8 mouse cellular contexts compared by ENCODE assay signal in genomic region chr8:105531774-105532173, GRCm38 (mm10). TPM values are rescaled to one million over a fixed set of nuclear protein-coding genes. Genes with fewer than 3 reads are reported as not detected.
DNase-seq lines count a peak whose midpoint lies in the region; ATAC-seq and TF ChIP-seq lines count a peak whose summit lies in the region.

No protein-coding gene starts in this region.

- DNase-seq in left cerebral cortex, postnatal 4 days, result peak; percentile 65
- no peak for DNase-seq in left cerebral cortex, postnatal 25 days (ENCODE audit: low spot score in 2 of 2)
- peak; percentile 46 for DNase-seq in Muller cell, postnatal 12 days (ENCODE audit: inconsistent ontology term)
- peak; percentile 43 for DNase-seq in fibroblast of lung, adult 2 months (ENCODE audit: low read depth)
- peak in 2 of 3 experiments; percentile 48 to 57 for DNase-seq in liver, embryonic 14.5 days (ENCODE audit: low read depth in 3 of 3, low spot score in 3 of 3)
- peak; percentile 57 for DNase-seq in splenic B cell, adult 2 months (ENCODE audit: low read depth, low spot score)

- TF ChIP-seq CTCF in liver, embryonic 14.5 days (IDR thresholded peaks at IDR 0.05; ENCODE audit: low read depth), result peak; percentile 86

- no peak overlapping the region for H3K9ac ChIP-seq in liver, embryonic 14.5 days (replicated peaks)
- H3K9ac ChIP-seq in neural tube, embryonic 15.5 days (replicated peaks), result no peak overlapping the region
- no peak overlapping the region for H3K9ac ChIP-seq in forebrain, embryonic 12.5 days

- no peak overlapping the region for H3K4me2 ChIP-seq in liver, embryonic 14.5 days (ENCODE audit: low read depth)
- H3K4me2 ChIP-seq in neural tube, embryonic 15.5 days, result no peak overlapping the region
- H3K4me2 ChIP-seq in forebrain, embryonic 12.5 days, result no peak overlapping the region

- intact Hi-C loops in left cerebral cortex, postnatal 4 days (cut with DNase I), result no loop called here
- intact Hi-C loops in left cerebral cortex, postnatal 25 days (cut with DNase I), result no loop called here

- WGBS in liver, embryonic 14.5 days (ENCODE audit: insufficient replicate concordance), result 48% methylated on average over 2 of the region's 2 CpGs
- WGBS in neural tube, embryonic 15.5 days, result 64% methylated on average over 2 of the region's 2 CpGs
- 66% methylated on average over 2 of the region's 2 CpGs for WGBS in forebrain, embryonic 12.5 days

- ATAC-seq in liver, embryonic 14.5 days (ENCODE audit: insufficient read depth), result peak; percentile 55; the same call in 1 of the 2 replicates
- no peak for ATAC-seq in neural tube, embryonic 15.5 days (ENCODE audit: low FRiP score)
- ATAC-seq in forebrain, embryonic 12.5 days (ENCODE audit: low FRiP score), result no peak

- H3K36me3 ChIP-seq in liver, embryonic 14.5 days (replicated peaks; ENCODE audit: control insufficient read depth, insufficient read depth, low read depth), result peaks cover 6% of the 10 kb centered on the region
- H3K36me3 ChIP-seq in splenic B cell, adult 2 months (ENCODE audit: control insufficient read depth, insufficient read depth, low read length, poor library complexity, severe bottlenecking), result peaks cover 1% of the 10 kb centered on the region
- H3K36me3 ChIP-seq in neural tube, embryonic 15.5 days, result peaks cover 50% of the 10 kb centered on the region
- H3K36me3 ChIP-seq in forebrain, embryonic 12.5 days (replicated peaks), result peaks cover 18% of the 10 kb centered on the region

- TF ChIP-seq EP300 in liver, embryonic 14.5 days (IDR thresholded peaks at IDR 0.05; ENCODE audit: low read depth), result no peak

- H3K4me3 ChIP-seq in liver, embryonic 14.5 days (ENCODE audit: insufficient read depth in 1 of 2, low read depth in 2 of 2, low read length in 2 of 2), result no peak overlapping the region
- no peak overlapping the region for H3K4me3 ChIP-seq in neural tube, embryonic 15.5 days (replicated peaks)
- H3K4me3 ChIP-seq in forebrain, embryonic 12.5 days (replicated peaks), result no peak overlapping the region

- H3K27ac ChIP-seq in liver, embryonic 14.5 days, result no peak overlapping the region
- no peak overlapping the region for H3K27ac ChIP-seq in neural tube, embryonic 15.5 days (replicated peaks)
- no peak overlapping the region for H3K27ac ChIP-seq in forebrain, embryonic 12.5 days

- H3K4me1 ChIP-seq in liver, embryonic 14.5 days (replicated peaks; ENCODE audit: control insufficient read depth in 2 of 2, insufficient read depth in 2 of 2, low read length in 1 of 2), result peaks cover 10 to 20% of the 10 kb centered on the region in 2 experiments
- peaks cover 11% of the 10 kb centered on the region; the same call in 1 of the 2 replicates for H3K4me1 ChIP-seq in neural tube, embryonic 15.5 days
- H3K4me1 ChIP-seq in forebrain, embryonic 12.5 days, result peaks cover 11% of the 10 kb centered on the region

- H3K27me3 ChIP-seq in liver, embryonic 14.5 days (ENCODE audit: control insufficient read depth, insufficient read depth, low read length), result no peaks in the 10 kb centered on the region
- H3K27me3 ChIP-seq in splenic B cell, adult 2 months (ENCODE audit: control insufficient read depth, insufficient read depth, low read length, poor library complexity, severe bottlenecking), result no peaks in the 10 kb centered on the region
- H3K27me3 ChIP-seq in neural tube, embryonic 15.5 days (replicated peaks), result no peaks in the 10 kb centered on the region
- no peaks in the 10 kb centered on the region for H3K27me3 ChIP-seq in forebrain, embryonic 12.5 days

- no peaks in the 10 kb centered on the region for H3K9me3 ChIP-seq in liver, embryonic 14.5 days (ENCODE audit: control insufficient read depth, low read length)
- no peaks in the 10 kb centered on the region for H3K9me3 ChIP-seq in neural tube, embryonic 15.5 days (replicated peaks)
- H3K9me3 ChIP-seq in forebrain, embryonic 12.5 days, result no peaks in the 10 kb centered on the region

RNA-seq across cellular contexts. Expression of gene Hsd11b2, which starts 13.2 kb away (rescaled TPM):
- total RNA-seq in left cerebral cortex, postnatal 4 days (2021), result not detected
- total RNA-seq in left cerebral cortex, postnatal 25 days (2021), result not detected
- polyA plus RNA-seq in liver, embryonic 14.5 days (2012; rRNA removed), result 1.1 TPM in 2 replicates
- 0.42 and 0.99 TPM in 2 replicates for polyA plus RNA-seq in liver, embryonic 14.5 days (2014; fragmentation: Nextera tagmentation; extraction: Ambion mirVana)
- polyA plus RNA-seq in neural tube, embryonic 15.5 days (2015; fragmentation: Nextera tagmentation; extraction: Ambion mirVana), result 1.0 and 1.1 TPM in 2 replicates
- polyA plus RNA-seq in forebrain, embryonic 12.5 days (2016; fragmentation: Nextera tagmentation; extraction: Ambion mirVana), result 10.9 and 12.0 TPM in 2 replicates

RNA-seq across cellular contexts. Expression of gene Atp6v0d1, which starts 34.1 kb away (rescaled TPM):
- total RNA-seq in left cerebral cortex, postnatal 4 days (2021), result 100 to 1,000 TPM; 255 to 260 TPM
- total RNA-seq in left cerebral cortex, postnatal 25 days (2021), result 100 to 1,000 TPM; 317 to 340 TPM
- 36.0 and 40.1 TPM in 2 replicates for polyA plus RNA-seq in liver, embryonic 14.5 days (2012; rRNA removed)
- 44.3 and 46.3 TPM in 2 replicates for polyA plus RNA-seq in liver, embryonic 14.5 days (2014; fragmentation: Nextera tagmentation; extraction: Ambion mirVana)
- 219 and 243 TPM in 2 replicates for polyA plus RNA-seq in neural tube, embryonic 15.5 days (2015; fragmentation: Nextera tagmentation; extraction: Ambion mirVana)
- 94.3 and 95.4 TPM in 2 replicates for polyA plus RNA-seq in forebrain, embryonic 12.5 days (2016; fragmentation: Nextera tagmentation; extraction: Ambion mirVana)

RNA-seq across cellular contexts. Expression of gene Zdhhc1, which starts 35.1 kb away (rescaled TPM):
- total RNA-seq in left cerebral cortex, postnatal 4 days (2021), result 10 to 100 TPM; 16.6 to 21.3 TPM
- total RNA-seq in left cerebral cortex, postnatal 25 days (2021), result 10 to 100 TPM; 34.9 to 35.6 TPM
- 2.2 and 2.4 TPM in 2 replicates for polyA plus RNA-seq in liver, embryonic 14.5 days (2012; rRNA removed)
- 0.90 and 1.2 TPM in 2 replicates for polyA plus RNA-seq in liver, embryonic 14.5 days (2014; fragmentation: Nextera tagmentation; extraction: Ambion mirVana)
- polyA plus RNA-seq in neural tube, embryonic 15.5 days (2015; fragmentation: Nextera tagmentation; extraction: Ambion mirVana), result 36.6 and 36.8 TPM in 2 replicates
- polyA plus RNA-seq in forebrain, embryonic 12.5 days (2016; fragmentation: Nextera tagmentation; extraction: Ambion mirVana), result 24.7 and 26.1 TPM in 2 replicates

Comparison
In these comparisons a context has a peak if more than half of its experiments do, and no peak if none do; other contexts are left out.
1. DNase-seq: peak in left cerebral cortex, postnatal 4 days (single experiment), Muller cell, postnatal 12 days (single experiment), fibroblast of lung, adult 2 months (single experiment), liver, embryonic 14.5 days (2 of 3) and splenic B cell, adult 2 months (single experiment); none in left cerebral cortex, postnatal 25 days (0 of 2).